Mouse (Mus musculus) limb, embryonic 14.5 days (tissue): ENCODE measurements around the gene Gpr132. TPM values are rescaled to one million over a fixed set of nuclear protein-coding genes. Genes with fewer than 3 reads are reported as not detected.

Experiments used
- ATAC-seq: fragments of 200-750 bp; cut with Nextera tagmentation; 2 replicates; pipeline ENCODE4 v1.8.0; 2017; ENCODE audit warnings: low read depth, moderate number of reproducible peaks, moderate TSS enrichment; ENCODE audit not compliant: low FRiP score
- DNase-seq: peaks from one replicate; pipeline ENCODE4 v3.0.0-alpha.2; 2015; ENCODE audit warnings: low spot score
- H3K27ac ChIP-seq: fragments of 300-500 bp; sonication (generic); replicated peaks from 2 replicates; pipeline ENCODE4 v1.5.1; 2014; ENCODE audit warnings: low read depth, mild to moderate bottlenecking, low read length, moderate library complexity, mixed read lengths
- H3K27me3 ChIP-seq: fragments of 300-500 bp; sonication (generic); 2 replicates; pipeline ENCODE4 v1.6.1; 2014; ENCODE audit warnings: low read length, mixed read lengths; ENCODE audit not compliant: control insufficient read depth, insufficient read depth
- H3K36me3 ChIP-seq: fragments of 300-500 bp; sonication (generic); 2 replicates; pipeline ENCODE4 v1.6.1; 2014; ENCODE audit warnings: mild to moderate bottlenecking, low read length, moderate library complexity, mixed read lengths; ENCODE audit not compliant: control insufficient read depth, insufficient read depth
- H3K4me1 ChIP-seq: fragments of 300-500 bp; sonication (generic); 2 replicates; pipeline ENCODE4 v1.6.1; 2014; ENCODE audit warnings: antibody characterized with exemption, low read length, mixed read lengths; ENCODE audit not compliant: control insufficient read depth, insufficient read depth
- H3K4me2 ChIP-seq: fragments of 300-500 bp; sonication (generic); replicated peaks from 2 replicates; pipeline ENCODE4 v1.6.1; 2014; ENCODE audit warnings: low read depth, mild to moderate bottlenecking, low read length, moderate library complexity; ENCODE audit not compliant: severe bottlenecking
- H3K4me3 ChIP-seq: fragments of 300-500 bp; sonication (generic); replicated peaks from 2 replicates; pipeline ENCODE4 v1.5.1; 2014; ENCODE audit warnings: low read length
- H3K9ac ChIP-seq: fragments of 300-500 bp; sonication (generic); 2 replicates; pipeline ENCODE4 v1.6.1; 2014; ENCODE audit warnings: mild to moderate bottlenecking, low read depth, low read length, moderate library complexity; ENCODE audit not compliant: severe bottlenecking
- H3K9me3 ChIP-seq: fragments of 300-500 bp; sonication (generic); 2 replicates; pipeline ENCODE4 v1.6.1; 2016; ENCODE audit warnings: low read length; ENCODE audit not compliant: control insufficient read depth
- POLR2A ChIP-seq: fragments of 200-500 bp; IDR thresholded peaks from 2 replicates; pipeline ENCODE4 v1.8.0; 2012; ENCODE audit warnings: inconsistent platforms, mild to moderate bottlenecking, moderate library complexity, borderline replicate concordance; ENCODE audit not compliant: insufficient read depth, insufficient read length; ENCODE audit errors: extremely low read depth
- WGBS: fragments of 180-500 bp; shearing (Covaris S2); extraction: QIAGEN DNeasy Blood & Tissue Kit; methylation state at CpG from one replicate; pipeline ENCODE4 v1.1.7; 2014; 5-methylcytosine and 5-hydroxymethylcytosine counted together
- polyA plus RNA-seq, 2 experiments: library from polyadenylated mRNA; depleted of rRNA in 1 of 2; stranded (reverse) in 1 of 2; unstranded in 1 of 2; fragments of >200 nt; fragmentation: Nextera tagmentation in 1 of 2; extraction: Ambion mirVana in 1 of 2; gene quantifications; 2 replicates each; pipeline versions ENCODE4 v1.2.1 to v1.2.3; 2012 to 2014

The Gpr132 gene
- polyA plus RNA-seq, 2 experiments, result 0.29 to 0.50 TPM

DNA sequence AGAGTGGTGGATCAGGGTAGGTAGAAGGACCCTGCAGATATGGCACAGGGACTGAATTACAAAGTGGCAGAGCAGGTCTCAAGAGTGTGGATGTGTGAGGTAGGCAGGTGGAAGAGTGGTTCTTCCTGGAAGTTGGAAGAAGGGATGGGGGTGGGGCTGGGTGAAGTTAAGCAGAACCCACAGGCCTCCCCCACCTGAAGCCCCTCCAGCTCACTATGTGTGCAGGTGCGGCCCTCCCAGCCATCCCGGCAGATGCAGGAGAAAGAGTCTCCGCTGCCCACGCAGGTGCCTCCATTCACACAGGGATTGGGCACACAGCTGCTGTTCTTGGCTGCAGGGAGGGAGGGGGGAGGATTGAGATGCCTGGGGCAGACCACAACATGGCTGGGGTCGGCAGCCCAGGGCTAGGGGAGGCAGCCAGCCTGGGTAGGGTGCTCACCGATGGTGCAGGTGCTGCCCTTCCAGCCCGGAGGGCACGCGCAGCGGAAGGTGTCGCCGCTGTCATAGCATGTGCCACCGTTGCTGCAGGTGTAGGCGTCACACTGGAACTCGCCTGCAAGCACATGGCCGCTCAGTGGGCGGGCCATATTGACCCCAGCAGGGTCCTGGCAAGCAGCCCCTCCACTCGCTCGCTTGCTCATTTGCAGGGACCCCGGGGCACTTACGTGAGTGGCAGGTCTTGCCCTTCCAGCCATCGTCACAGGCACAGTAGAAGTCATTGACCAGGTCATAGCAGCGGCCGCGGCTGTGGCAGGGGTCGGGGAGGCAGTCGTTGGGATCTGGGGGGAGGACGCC is 45.1 kb upstream of the Gpr132 start:
- Histone ChIP-seq H3K4me1 (no peaks in the 10 kb centered on the region), H3K27me3 (no peaks in the 10 kb centered on the region), H3K27ac (no peak overlapping the region), H3K9me3 (no peaks in the 10 kb centered on the region), H3K4me2 (no peak overlapping the region), H3K4me3 (no peak overlapping the region), H3K9ac (no peak overlapping the region), H3K36me3 (no peaks in the 10 kb centered on the region)
- no peak for DNase-seq
- WGBS, result 84% methylated on average over 28 of the region's 28 CpGs
- no peak for TF ChIP-seq POLR2A
- ATAC-seq, result no peak

DNA sequence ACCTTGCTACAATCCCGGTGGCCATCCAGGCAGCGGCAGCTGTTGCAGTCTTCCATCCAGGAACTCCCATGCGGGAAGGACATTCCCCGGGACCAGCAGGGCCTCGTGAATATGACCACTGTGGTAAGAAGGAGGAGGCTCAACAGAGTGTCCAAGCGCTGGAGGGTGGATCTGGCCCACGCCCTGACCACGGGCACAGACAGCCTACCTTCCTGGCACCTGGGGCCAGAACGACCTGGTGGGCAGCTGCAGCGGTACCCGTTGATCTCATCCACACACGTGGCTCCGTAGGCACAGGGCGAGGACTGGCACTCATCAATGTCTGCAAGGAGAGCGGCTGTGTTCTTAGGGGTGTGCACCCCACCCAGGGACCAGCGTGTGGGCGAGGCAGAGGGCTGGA is 43.7 kb upstream of the Gpr132 start:
- Histone ChIP-seq H3K27me3 (no peaks in the 10 kb centered on the region), H3K4me3 (no peak overlapping the region), H3K27ac (no peak overlapping the region), H3K4me2 (no peak overlapping the region), H3K9me3 (no peaks in the 10 kb centered on the region), H3K36me3 (no peaks in the 10 kb centered on the region), H3K4me1 (no peaks in the 10 kb centered on the region), H3K9ac (no peak overlapping the region)
- no peak for TF ChIP-seq POLR2A
- WGBS, result 89% methylated on average over 17 of the region's 17 CpGs
- ATAC-seq (no peak), DNase-seq (no peak)

DNA sequence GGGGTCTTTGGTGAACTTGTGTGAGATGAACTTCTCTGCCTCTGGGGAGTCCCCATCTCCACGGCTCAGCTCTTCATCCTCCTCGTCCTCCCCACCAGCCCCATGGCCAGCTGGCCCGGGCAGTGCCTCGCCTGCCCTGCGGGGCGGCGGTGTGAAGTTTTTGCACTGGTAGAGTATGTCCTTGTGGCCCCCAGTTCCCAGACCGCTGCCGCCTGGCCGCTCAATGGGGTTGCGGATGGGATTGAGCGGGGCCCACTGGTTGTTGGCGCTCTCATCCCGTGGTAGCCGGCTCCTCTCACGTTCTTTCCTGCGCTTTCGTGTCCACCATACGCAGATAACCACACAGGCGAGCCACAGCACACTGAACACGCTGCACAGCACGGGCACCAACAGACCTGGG is 41.0 kb upstream of the Gpr132 start:
- TF ChIP-seq POLR2A, result no peak
- Histone ChIP-seq H3K27ac (no peak overlapping the region), H3K36me3 (no peaks in the 10 kb centered on the region), H3K4me2 (no peak overlapping the region), H3K9ac (no peak overlapping the region), H3K4me3 (no peak overlapping the region), H3K4me1 (no peaks in the 10 kb centered on the region), H3K9me3 (no peaks in the 10 kb centered on the region), H3K27me3 (no peaks in the 10 kb centered on the region)
- ATAC-seq (no peak), DNase-seq (no peak)
- 95% methylated on average over 22 of the region's 22 CpGs for WGBS

- 84% methylated on average over 4 of the region's 5 CpGs for WGBS
- DNase-seq, result no peak
These were observed 37.0 kb upstream of the Gpr132 start for GRCm38 (mm10) chr12:112905001-112905400.

GRCm38 (mm10) chr12:112903941-112904340 is 35.9 kb upstream of the Gpr132 start:
- no peak for ATAC-seq
- Histone ChIP-seq H3K4me1 (no peaks in the 10 kb centered on the region), H3K9ac (no peak overlapping the region), H3K27ac (no peak overlapping the region), H3K27me3 (no peaks in the 10 kb centered on the region), H3K4me2 (no peak overlapping the region), H3K36me3 (no peaks in the 10 kb centered on the region), H3K9me3 (no peaks in the 10 kb centered on the region), H3K4me3 (no peak overlapping the region)
- no peak for TF ChIP-seq POLR2A
- 52% methylated on average over 8 of the region's 8 CpGs for WGBS
- no peak for DNase-seq

More at GRCm38 (mm10) chr12:112905001-112905400, 37.0 kb upstream of the Gpr132 start:
- H3K9me3 ChIP-seq, result no peaks in the 10 kb centered on the region
- H3K27ac ChIP-seq, result no peak overlapping the region
- TF ChIP-seq POLR2A, result no peak
- no peaks in the 10 kb centered on the region for H3K36me3 ChIP-seq
- no peaks in the 10 kb centered on the region for H3K4me1 ChIP-seq
- H3K9ac ChIP-seq, result no peak overlapping the region
- H3K27me3 ChIP-seq, result no peaks in the 10 kb centered on the region
- no peak overlapping the region for H3K4me2 ChIP-seq
- H3K4me3 ChIP-seq, result no peak overlapping the region
- no peak for ATAC-seq
